Mouse (Mus musculus): Measurements from ENCODE around the gene Slc25a34. TPM values are rescaled to one million over a fixed set of nuclear protein-coding genes. Genes with fewer than 3 reads are reported as not detected.

The Slc25a34 gene
- polyA plus RNA-seq, 1 experiment from 2014 or later = 3.3 TPM

DNA sequence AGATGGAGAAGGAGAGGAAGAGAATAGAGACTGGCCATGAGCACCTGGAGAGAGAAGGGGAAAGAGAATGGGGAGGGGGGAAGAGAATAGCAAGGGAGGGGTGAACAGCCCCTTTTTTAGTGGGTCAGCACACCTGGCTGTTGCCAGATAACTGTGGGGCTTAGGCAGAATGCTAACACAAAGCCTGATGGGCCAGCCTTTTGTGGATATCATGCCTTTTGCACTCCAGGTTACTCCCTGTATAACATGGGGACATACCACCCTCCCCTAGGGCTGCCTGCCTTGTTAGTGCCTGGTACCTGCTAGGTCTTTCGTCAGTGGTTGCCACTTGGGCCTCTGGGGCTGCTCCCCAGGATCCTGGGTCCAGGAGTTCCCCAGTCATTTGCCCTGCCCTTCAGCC lies 52.8 kb downstream of the Slc25a34 start:
- Histone ChIP-seq H3K36me3 (no peaks in the 10 kb centered on the region), H3K4me1 (replicated peaks) (peaks cover 20% of the 10 kb centered on the region), H3K27ac (no peak overlapping the region), H3K9ac (no peak overlapping the region), H3K9me3 (no peaks in the 10 kb centered on the region), H3K27me3 (replicated peaks) (no peaks in the 10 kb centered on the region), H3K4me3 (replicated peaks) (no peak overlapping the region), H3K4me2 (replicated peaks) (no peak overlapping the region)
- WGBS = 85% methylated on average over 1 of the region's 1 CpGs
- ATAC-seq = no peak

GRCm38 (mm10) chr4:141570004-141570403 lies 53.6 kb downstream of the Slc25a34 start:
- 57% methylated on average over 6 of the region's 6 CpGs for WGBS
- Histone ChIP-seq H3K4me2 (replicated peaks) (no peak overlapping the region), H3K4me1 (replicated peaks) (peaks cover 17% of the 10 kb centered on the region), H3K9me3 (no peaks in the 10 kb centered on the region), H3K9ac (no peak overlapping the region), H3K27me3 (replicated peaks) (no peaks in the 10 kb centered on the region), H3K36me3 (no peaks in the 10 kb centered on the region), H3K4me3 (replicated peaks) (no peak overlapping the region), H3K27ac (no peak overlapping the region)
- ATAC-seq = no peak

DNA sequence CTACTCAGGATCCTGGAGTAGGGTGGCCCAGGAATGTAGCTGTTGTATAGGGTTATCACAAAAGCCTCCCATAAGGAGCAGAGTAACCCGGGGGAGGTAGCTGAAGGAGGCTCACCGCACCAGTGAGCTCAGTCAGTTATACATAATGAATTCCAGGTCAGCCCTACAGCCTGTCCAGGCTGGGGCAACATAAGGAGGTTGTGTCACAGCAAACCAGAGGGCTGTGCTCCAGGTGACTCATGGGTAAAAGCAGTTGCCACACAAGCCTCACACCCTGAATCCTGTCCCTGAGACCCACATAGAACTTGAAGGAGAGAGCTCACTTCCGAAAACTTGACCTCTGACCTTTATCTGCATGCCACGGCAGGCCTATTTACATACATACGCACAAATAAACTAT lies 54.7 kb downstream of the Slc25a34 start:
- Histone ChIP-seq H3K4me2 (replicated peaks) (no peak overlapping the region), H3K27me3 (replicated peaks) (no peaks in the 10 kb centered on the region), H3K4me1 (replicated peaks) (peaks cover 14% of the 10 kb centered on the region), H3K4me3 (replicated peaks) (no peak overlapping the region), H3K9me3 (no peaks in the 10 kb centered on the region), H3K36me3 (no peaks in the 10 kb centered on the region), H3K27ac (no peak overlapping the region), H3K9ac (no peak overlapping the region)
- ATAC-seq = no peak
- 87% methylated on average over 5 of the region's 5 CpGs for WGBS

Other genes starting within 250 kb of the Slc25a34 start
- 0.06 and 0.08 TPM in 2 replicates for gene Clcnka, start 225.1 kb downstream of the Slc25a34 start, polyA plus RNA-seq (2015; fragmentation: Nextera tagmentation; extraction: Ambion mirVana)
- gene Clcnkb, start 207.8 kb downstream of the Slc25a34 start, polyA plus RNA-seq (2015; fragmentation: Nextera tagmentation; extraction: Ambion mirVana) = not detected in 2 replicates
- gene Hspb7, start 203.0 kb downstream of the Slc25a34 start, polyA plus RNA-seq (2015; fragmentation: Nextera tagmentation; extraction: Ambion mirVana) = 3.0 and 3.1 TPM in 2 replicates
- gene Srarp, start 187.7 kb downstream of the Slc25a34 start, polyA plus RNA-seq (2015; fragmentation: Nextera tagmentation; extraction: Ambion mirVana) = not detected in 2 replicates
- gene Zbtb17, start 179.2 kb downstream of the Slc25a34 start, polyA plus RNA-seq (2015; fragmentation: Nextera tagmentation; extraction: Ambion mirVana) = 25.6 and 27.2 TPM in 2 replicates
- gene Spen, start 85.2 kb downstream of the Slc25a34 start, polyA plus RNA-seq (2015; fragmentation: Nextera tagmentation; extraction: Ambion mirVana) = 7.4 and 10.5 TPM in 2 replicates
- gene Fblim1, start 17.7 kb downstream of the Slc25a34 start, polyA plus RNA-seq (2015; fragmentation: Nextera tagmentation; extraction: Ambion mirVana) = 63.9 and 68.9 TPM in 2 replicates
- 18.5 and 21.0 TPM in 2 replicates for gene Tmem82, start 5.2 kb downstream of the Slc25a34 start, polyA plus RNA-seq (2015; fragmentation: Nextera tagmentation; extraction: Ambion mirVana)
- 3.9 and 4.5 TPM in 2 replicates for gene Plekhm2, start 41.1 kb upstream of the Slc25a34 start, polyA plus RNA-seq (2015; fragmentation: Nextera tagmentation; extraction: Ambion mirVana)
- not detected in 2 replicates for gene Rsc1a1, start 61.8 kb upstream of the Slc25a34 start, polyA plus RNA-seq (2015; fragmentation: Nextera tagmentation; extraction: Ambion mirVana)
- gene Ddi2, start 99.6 kb upstream of the Slc25a34 start, polyA plus RNA-seq (2015; fragmentation: Nextera tagmentation; extraction: Ambion mirVana) = 23.3 and 24.4 TPM in 2 replicates
- gene Agmat, start 122.9 kb upstream of the Slc25a34 start, polyA plus RNA-seq (2015; fragmentation: Nextera tagmentation; extraction: Ambion mirVana) = 36.7 and 41.9 TPM in 2 replicates
- gene Dnajc16, start 167.1 kb upstream of the Slc25a34 start, polyA plus RNA-seq (2015; fragmentation: Nextera tagmentation; extraction: Ambion mirVana) = 4.2 and 4.4 TPM in 2 replicates
- gene Casp9, start 169.8 kb upstream of the Slc25a34 start, polyA plus RNA-seq (2015; fragmentation: Nextera tagmentation; extraction: Ambion mirVana) = 21.8 and 22.2 TPM in 2 replicates
- 131 and 571 TPM in 2 replicates for gene Cela2a, start 202.3 kb upstream of the Slc25a34 start, polyA plus RNA-seq (2015; fragmentation: Nextera tagmentation; extraction: Ambion mirVana)
- gene Ctrc, start 222.5 kb upstream of the Slc25a34 start, polyA plus RNA-seq (2015; fragmentation: Nextera tagmentation; extraction: Ambion mirVana) = 0.45 and 0.97 TPM in 2 replicates

Measured in intestine, embryonic 15.5 days (tissue).